Mouse (Mus musculus): Measurements from ENCODE around the gene Pigm. TPM values are rescaled to one million over a fixed set of nuclear protein-coding genes. Genes with fewer than 3 reads are reported as not detected.
A peak's percentile ranks its signal among the peaks of the same experiment; 100 is the strongest.

Gene Pigm
- 4.3 TPM in 2 replicates for polyA plus RNA-seq (2016; fragmentation: Nextera tagmentation; extraction: Ambion mirVana)

DNA sequence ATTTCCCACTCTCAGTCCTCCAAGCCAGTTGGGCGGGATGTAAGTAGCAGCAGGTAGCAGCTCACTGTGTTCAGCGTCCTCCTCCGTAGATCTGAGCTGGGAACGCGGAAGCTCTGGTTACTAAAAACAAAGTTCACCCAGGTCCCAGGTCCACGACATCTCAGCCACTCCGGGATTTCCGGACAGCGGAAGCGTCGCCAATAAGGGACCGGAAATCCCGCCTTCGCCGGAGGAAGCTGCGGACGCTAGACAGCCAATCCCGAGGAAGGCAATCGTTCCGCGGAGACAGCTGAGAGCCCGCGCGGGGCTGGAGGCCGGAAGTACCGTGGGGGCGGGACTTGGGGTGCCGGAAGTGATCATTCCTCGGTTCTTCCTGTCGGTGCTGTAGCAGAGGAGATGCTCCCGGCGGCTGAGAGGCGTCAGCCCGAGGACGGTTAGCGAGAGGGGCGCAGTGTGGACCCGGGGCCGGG is at the start of gene Pigm:
Pigm (plus strand) TSS at position 349 of the 470 bp plus-strand sequence.
- ATAC-seq, result peak; percentile 98
- Histone ChIP-seq H3K27ac (peak within 1 kb of the TSS; percentile 84), H3K36me3 (peaks cover 27% of the 10 kb centered on the region), H3K4me1 (peaks cover 35% of the 10 kb centered on the region), H3K4me2 (peak within 1 kb of the TSS; percentile 96), H3K4me3 (peak within 1 kb of the TSS; percentile 97), H3K9me3 (replicated peaks) (no peaks in the 10 kb centered on the region), H3K27me3 (replicated peaks) (no peaks in the 10 kb centered on the region; the same call in 1 of the 2 replicates), H3K9ac (peak within 1 kb of the TSS; percentile 81)
- WGBS (ENCODE audit: insufficient replicate concordance), result under 1% methylated on average over 39 of the region's 39 CpGs

DNA sequence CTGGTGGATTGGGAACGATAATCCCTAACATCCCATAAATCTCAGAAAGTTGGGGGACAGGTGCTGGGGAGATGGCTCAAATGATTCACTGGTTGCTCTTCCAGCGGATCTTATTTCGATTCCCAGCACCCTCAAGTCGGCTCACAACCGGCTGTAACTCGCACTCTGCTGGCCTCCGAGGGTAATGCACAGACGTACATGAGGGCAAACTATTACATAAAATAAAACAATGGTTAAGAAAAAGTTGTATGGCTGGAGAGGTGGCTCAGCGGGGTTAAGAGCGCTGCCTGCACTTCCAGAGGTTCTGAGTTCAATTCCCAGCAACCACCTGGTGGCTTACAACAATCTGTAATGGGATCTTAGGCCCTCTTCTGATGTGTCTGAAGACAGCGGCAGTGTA is 49.7 kb upstream of the Pigm start:
- H3K9me3 ChIP-seq (replicated peaks), result no peaks in the 10 kb centered on the region
- H3K9ac ChIP-seq, result no peak overlapping the region
- WGBS (ENCODE audit: insufficient replicate concordance), result 37% methylated on average over 11 of the region's 11 CpGs
- no peaks in the 10 kb centered on the region for H3K36me3 ChIP-seq
- peak overlapping the region; percentile 64 for H3K4me2 ChIP-seq
- H3K27me3 ChIP-seq (replicated peaks), result peaks cover 97% of the 10 kb centered on the region
- ATAC-seq, result no peak
- H3K4me3 ChIP-seq, result peak overlapping the region; percentile 43; the same call in 1 of the 2 replicates
- peaks cover 9% of the 10 kb centered on the region for H3K4me1 ChIP-seq
- no peak overlapping the region for H3K27ac ChIP-seq

DNA sequence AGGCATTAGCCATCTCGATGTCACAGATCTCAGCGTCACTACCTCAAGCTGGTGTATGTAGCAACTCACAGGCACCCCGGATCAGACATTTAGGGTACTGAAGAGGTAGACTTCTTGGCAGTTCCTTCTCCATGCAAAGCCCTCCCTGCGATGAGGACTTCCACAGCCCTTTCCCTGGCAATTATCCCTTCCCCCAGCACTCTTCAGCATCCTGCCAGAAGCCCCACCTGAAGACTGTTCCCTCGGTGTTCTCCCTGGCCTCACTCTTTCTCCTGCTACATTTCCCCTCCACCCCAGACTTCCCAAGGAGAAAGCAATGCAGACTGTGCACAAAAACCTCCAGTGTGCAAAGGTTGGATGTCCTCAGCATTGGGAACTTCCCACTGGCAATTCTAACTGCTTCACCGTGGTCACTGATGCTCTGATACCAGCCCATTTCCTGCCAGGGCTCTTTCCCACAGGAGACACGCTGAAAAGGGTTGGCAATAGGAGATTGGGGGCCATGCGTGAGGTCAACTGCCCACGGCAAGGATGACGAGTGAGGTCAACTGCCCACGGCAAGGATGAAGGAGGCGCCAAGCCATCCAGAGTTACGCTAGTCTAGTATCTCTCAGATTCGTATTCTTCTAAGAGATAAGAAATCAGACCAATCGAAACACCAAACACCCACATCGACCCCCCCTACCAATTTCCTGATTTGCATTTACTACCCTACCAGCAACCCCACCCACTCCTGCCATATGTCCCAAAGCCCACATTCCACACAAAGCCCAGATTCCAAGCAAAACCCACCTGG is 48.9 kb upstream of the Pigm start:
- H3K9me3 ChIP-seq (replicated peaks), result no peaks in the 10 kb centered on the region
- H3K36me3 ChIP-seq, result no peaks in the 10 kb centered on the region
- peaks cover 92% of the 10 kb centered on the region for H3K27me3 ChIP-seq (replicated peaks)
- H3K4me1 ChIP-seq, result peaks cover 9% of the 10 kb centered on the region
- no peak for ATAC-seq
- WGBS (ENCODE audit: insufficient replicate concordance), result 58% methylated on average over 16 of the region's 16 CpGs
- H3K9ac ChIP-seq, result no peak overlapping the region
- no peak overlapping the region for H3K4me2 ChIP-seq
- no peak overlapping the region for H3K27ac ChIP-seq
- H3K4me3 ChIP-seq, result no peak overlapping the region

DNA sequence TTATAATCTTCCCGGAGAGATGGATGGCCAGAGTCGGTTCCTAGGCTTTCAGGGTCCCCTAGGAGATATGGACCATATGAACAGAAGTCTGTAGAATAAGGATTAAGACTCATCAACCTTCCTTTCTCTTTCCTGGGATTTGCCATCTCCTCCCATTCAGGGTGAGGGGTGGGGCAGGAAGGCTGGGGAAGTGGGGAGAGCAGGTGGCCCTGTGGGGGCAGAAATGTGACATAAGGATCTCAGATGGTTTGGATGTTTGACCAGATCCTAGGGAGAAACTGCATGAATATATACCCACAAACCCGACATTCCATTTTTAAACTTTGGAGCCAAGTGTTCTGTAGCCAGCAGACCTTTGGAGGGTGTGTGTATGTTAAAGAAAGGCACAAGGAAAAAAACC is 48.3 kb upstream of the Pigm start:
- Histone ChIP-seq H3K9me3 (replicated peaks) (no peaks in the 10 kb centered on the region), H3K4me1 (peaks cover 9% of the 10 kb centered on the region), H3K36me3 (no peaks in the 10 kb centered on the region), H3K4me3 (no peak overlapping the region), H3K27me3 (replicated peaks) (peaks cover 92% of the 10 kb centered on the region), H3K4me2 (no peak overlapping the region), H3K27ac (no peak overlapping the region), H3K9ac (no peak overlapping the region)
- 63% methylated on average over 3 of the region's 3 CpGs for WGBS (ENCODE audit: insufficient replicate concordance)
- ATAC-seq, result no peak

DNA sequence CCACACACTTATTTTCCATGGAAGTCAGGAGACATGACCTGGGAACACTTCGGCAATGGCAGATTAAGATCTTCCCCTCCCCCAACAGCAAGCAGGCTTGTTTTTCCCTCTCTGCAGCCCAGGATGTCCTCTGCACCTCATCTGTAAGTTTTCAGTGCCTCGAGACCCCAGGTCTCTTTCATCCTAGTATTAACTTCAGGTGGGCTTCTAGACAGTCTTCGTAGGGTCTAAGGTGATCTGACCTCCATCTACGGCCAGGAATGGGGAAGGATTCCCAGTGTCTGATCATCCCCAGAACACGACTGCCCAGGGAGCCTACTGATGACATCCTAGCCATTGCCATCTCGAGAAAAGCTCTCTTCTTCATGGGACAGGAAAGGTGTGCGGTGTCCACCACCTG is 47.9 kb upstream of the Pigm start:
- Histone ChIP-seq H3K27ac (no peak overlapping the region), H3K36me3 (no peaks in the 10 kb centered on the region), H3K4me2 (no peak overlapping the region), H3K9me3 (replicated peaks) (no peaks in the 10 kb centered on the region), H3K4me1 (peaks cover 9% of the 10 kb centered on the region), H3K4me3 (no peak overlapping the region), H3K9ac (no peak overlapping the region), H3K27me3 (replicated peaks) (peaks cover 94% of the 10 kb centered on the region)
- ATAC-seq, result no peak
- WGBS (ENCODE audit: insufficient replicate concordance), result 55% methylated on average over 7 of the region's 7 CpGs

DNA sequence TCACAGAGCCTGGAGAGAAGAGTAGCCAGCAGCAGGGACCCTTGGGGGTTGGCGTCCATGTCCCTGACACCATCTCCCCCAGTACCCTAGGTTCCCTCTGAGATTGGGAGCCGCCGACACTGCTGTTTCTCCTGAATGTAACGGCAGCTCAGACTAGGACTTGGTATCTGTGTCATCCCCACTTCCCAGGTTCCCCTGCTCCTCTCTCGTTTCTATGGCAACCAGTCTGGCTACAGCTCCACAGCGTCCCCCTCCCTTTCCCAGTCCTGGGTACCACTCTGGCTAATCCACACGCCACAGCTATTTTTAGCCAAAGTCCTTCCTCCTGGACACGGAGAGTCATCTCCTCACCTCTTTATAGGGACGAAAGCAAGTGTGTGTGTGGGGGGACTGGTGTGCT is 47.2 kb upstream of the Pigm start, which contains the start of gene Kcnj9:
Kcnj9 (minus strand) TSS at position 188 of the 400 bp plus-strand sequence.
- H3K9ac ChIP-seq, result no peak within 1 kb of the TSS
- H3K9me3 ChIP-seq (replicated peaks), result no peaks in the 10 kb centered on the region
- peaks cover 94% of the 10 kb centered on the region for H3K27me3 ChIP-seq (replicated peaks)
- WGBS (ENCODE audit: insufficient replicate concordance), result 29% methylated on average over 9 of the region's 9 CpGs
- H3K27ac ChIP-seq, result no peak within 1 kb of the TSS
- no peak for ATAC-seq
- H3K4me3 ChIP-seq, result no peak within 1 kb of the TSS
- no peak within 1 kb of the TSS for H3K4me2 ChIP-seq
- peaks cover 9% of the 10 kb centered on the region for H3K4me1 ChIP-seq
- no peaks in the 10 kb centered on the region for H3K36me3 ChIP-seq

DNA sequence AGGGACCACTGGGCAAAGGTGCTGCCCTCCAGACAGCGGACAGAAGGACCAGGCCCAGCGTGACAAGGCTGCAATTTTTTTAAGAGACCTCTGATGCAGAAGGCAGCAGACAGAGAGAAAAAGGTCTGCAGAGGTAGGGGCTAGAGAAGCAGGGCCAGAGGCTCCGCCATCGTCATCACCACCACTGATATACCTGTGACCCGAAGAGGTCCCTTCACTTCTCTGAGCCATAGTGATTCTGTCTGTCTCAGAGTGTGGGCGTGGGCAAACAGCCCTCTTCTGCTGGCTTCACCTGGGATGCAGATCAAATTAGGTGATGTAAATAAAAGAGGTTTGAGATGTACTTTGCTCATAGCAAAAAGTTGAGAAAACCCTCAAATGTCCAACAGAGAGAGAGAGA is 46.7 kb upstream of the Pigm start:
- Histone ChIP-seq H3K27me3 (replicated peaks) (peaks cover 94% of the 10 kb centered on the region), H3K4me3 (no peak overlapping the region), H3K4me1 (peaks cover 9% of the 10 kb centered on the region), H3K27ac (no peak overlapping the region), H3K36me3 (no peaks in the 10 kb centered on the region), H3K4me2 (no peak overlapping the region), H3K9me3 (replicated peaks) (no peaks in the 10 kb centered on the region), H3K9ac (no peak overlapping the region)
- 56% methylated on average over 6 of the region's 6 CpGs for WGBS (ENCODE audit: insufficient replicate concordance)
- no peak for ATAC-seq

DNA sequence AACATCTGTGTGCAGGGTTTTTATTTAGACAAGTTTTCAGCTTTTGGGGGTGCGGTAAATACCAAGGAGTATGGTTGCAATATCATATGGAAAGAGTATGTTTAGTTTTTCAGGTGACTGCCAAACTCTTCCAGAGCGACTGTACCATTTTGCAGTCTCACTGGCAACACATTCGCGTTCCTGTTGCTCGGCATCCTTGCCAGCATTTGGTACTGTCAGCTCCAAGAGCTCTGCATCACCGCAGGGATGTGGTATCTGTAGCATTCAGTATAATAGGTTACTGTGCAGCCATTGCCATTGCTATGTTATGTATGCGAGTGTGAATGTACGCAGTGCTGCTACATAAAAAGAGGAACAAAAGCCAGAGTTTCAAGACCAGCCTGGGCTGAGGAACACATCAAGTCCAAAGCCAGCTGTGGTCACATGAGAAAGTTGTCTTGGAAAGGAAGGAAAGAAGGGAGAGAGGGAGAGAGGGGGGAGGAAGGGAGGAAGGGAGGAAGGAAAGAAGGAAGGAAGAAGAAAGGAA is 44.9 kb upstream of the Pigm start:
- Histone ChIP-seq H3K9ac (no peak overlapping the region), H3K36me3 (no peaks in the 10 kb centered on the region), H3K9me3 (replicated peaks) (no peaks in the 10 kb centered on the region), H3K27me3 (replicated peaks) (peaks cover 94% of the 10 kb centered on the region), H3K4me3 (no peak overlapping the region), H3K27ac (no peak overlapping the region), H3K4me2 (no peak overlapping the region), H3K4me1 (0 out of 2 replicates have a peak, but pooled peaks cover under 1% of the 10 kb centered on the region)
- 49% methylated on average over 8 of the region's 8 CpGs for WGBS (ENCODE audit: insufficient replicate concordance)
- no peak for ATAC-seq

DNA sequence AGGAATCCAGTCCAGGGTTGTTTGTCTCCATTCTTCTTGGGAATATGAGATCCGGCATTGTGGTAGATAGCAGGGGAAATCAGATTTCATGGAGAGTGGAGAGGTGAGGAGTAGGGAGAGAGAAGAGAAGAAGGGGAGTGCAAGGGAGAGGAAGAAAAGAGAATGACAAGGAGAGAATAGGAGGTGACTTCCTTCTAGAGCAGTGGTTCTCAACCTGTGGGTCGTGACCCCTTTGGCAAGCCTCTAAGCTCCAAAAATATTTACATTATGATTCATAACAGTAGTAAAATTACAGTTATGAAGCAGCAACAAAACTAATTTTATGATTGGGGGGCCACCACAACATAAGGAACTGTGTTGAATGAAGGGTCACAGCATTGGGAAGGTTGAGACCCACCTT is 43.4 kb upstream of the Pigm start:
- Histone ChIP-seq H3K4me2 (no peak overlapping the region), H3K4me1 (no peaks in the 10 kb centered on the region), H3K27ac (no peak overlapping the region), H3K36me3 (no peaks in the 10 kb centered on the region), H3K9me3 (replicated peaks) (no peaks in the 10 kb centered on the region), H3K4me3 (no peak overlapping the region), H3K9ac (no peak overlapping the region), H3K27me3 (replicated peaks) (peaks cover 91% of the 10 kb centered on the region)
- ATAC-seq, result no peak
- WGBS (ENCODE audit: insufficient replicate concordance), result 53% methylated on average over 2 of the region's 2 CpGs

DNA sequence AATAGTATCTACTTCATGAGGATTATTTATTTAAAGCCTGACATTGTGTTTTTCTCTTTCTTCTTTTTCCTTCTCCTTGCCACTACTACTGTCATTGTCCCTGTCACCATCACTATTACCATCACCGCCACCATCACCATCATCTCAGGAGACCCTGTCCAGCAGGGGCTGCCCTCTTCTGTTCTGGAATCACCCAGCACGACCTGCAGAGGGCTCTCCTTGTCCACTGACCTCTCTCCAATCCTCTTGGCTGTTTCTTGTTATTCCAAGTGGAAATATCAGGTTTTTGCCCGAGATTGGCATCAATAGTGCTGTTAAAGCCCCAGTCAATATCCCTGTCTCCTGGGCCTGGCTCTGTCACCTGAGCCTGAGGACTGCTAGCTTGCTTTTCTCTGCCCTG is 42.8 kb upstream of the Pigm start:
- Histone ChIP-seq H3K4me2 (no peak overlapping the region), H3K27ac (no peak overlapping the region), H3K4me1 (no peaks in the 10 kb centered on the region), H3K36me3 (no peaks in the 10 kb centered on the region), H3K9ac (no peak overlapping the region), H3K9me3 (replicated peaks) (no peaks in the 10 kb centered on the region), H3K4me3 (no peak overlapping the region), H3K27me3 (replicated peaks) (peaks cover 91% of the 10 kb centered on the region)
- no peak for ATAC-seq
- WGBS (ENCODE audit: insufficient replicate concordance), result 22% methylated on average over 3 of the region's 3 CpGs

DNA sequence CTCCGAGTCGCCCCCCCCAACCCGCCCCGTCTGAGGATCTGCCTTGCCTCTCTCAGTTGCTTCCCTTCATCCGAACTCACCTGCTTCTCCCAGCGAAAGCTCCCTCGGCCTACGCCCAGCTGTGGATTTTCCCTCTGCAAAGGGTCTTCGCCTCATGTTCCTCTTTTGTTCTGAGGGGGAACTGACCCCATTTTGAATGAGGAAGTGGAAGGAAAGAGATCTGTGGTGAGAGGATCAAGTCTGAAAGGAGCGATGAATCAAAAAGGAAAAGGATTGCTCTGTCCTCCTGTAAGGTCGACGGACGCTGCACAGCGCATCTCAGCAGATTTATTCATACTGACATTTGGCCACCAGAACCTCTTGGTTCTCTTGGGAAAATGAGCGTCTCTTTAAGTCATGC is 40.5 kb upstream of the Pigm start:
- H3K9ac ChIP-seq, result no peak overlapping the region
- no peak overlapping the region for H3K27ac ChIP-seq
- no peak for ATAC-seq
- H3K4me2 ChIP-seq, result no peak overlapping the region
- peaks cover 89% of the 10 kb centered on the region for H3K27me3 ChIP-seq (replicated peaks)
- H3K36me3 ChIP-seq, result no peaks in the 10 kb centered on the region
- 41% methylated on average over 15 of the region's 15 CpGs for WGBS (ENCODE audit: insufficient replicate concordance)
- peaks cover 6% of the 10 kb centered on the region for H3K4me1 ChIP-seq
- no peaks in the 10 kb centered on the region for H3K9me3 ChIP-seq (replicated peaks)
- H3K4me3 ChIP-seq, result no peak overlapping the region

DNA sequence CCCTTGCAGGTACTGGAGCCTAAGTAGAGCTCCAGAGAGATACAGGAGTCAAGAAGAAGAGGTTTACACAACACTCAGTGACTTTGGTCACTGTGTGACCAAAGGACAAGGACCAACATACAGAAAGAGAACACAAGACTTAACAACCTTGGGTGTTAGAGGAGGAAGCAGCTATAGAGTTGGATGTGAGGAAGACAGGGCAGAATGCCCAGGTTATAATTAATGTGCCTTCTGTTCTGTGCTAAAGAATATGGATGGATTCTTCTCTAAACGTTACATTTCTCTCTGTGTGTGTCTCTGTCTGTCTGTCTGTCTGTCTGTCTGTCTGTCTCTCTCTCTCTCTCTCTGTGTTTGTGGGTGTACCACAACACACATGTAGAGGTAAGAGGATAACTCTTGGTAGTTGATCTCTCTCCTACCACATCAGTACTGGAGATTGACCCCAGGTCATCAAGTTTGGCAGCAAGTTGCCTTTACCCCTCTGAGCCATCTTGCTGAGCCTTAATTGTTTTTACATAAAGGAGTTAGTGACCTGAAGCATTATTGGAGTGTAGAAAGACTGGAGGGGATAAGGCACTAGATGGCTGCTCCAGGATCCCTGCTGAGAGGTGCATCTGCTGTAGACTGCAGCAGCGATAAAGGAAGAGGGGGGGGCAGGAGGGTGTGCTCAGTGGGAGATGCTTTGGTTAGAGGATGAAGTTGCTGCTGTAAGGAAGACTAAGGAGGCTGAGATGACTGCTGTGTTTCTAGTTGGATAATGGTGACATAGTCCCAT is 38.7 kb upstream of the Pigm start:
- peaks cover 95% of the 10 kb centered on the region for H3K27me3 ChIP-seq (replicated peaks)

More for the DNA sequence above, 38.7 kb upstream of the Pigm start:
- no peak overlapping the region for H3K4me3 ChIP-seq
- ATAC-seq, result no peak
- no peak overlapping the region for H3K9ac ChIP-seq
- H3K9me3 ChIP-seq (replicated peaks), result no peaks in the 10 kb centered on the region
- WGBS (ENCODE audit: insufficient replicate concordance), result 36% methylated on average over 2 of the region's 2 CpGs
- H3K36me3 ChIP-seq, result no peaks in the 10 kb centered on the region
- peaks cover 14% of the 10 kb centered on the region for H3K4me1 ChIP-seq
- H3K27ac ChIP-seq, result no peak overlapping the region
- no peak overlapping the region for H3K4me2 ChIP-seq

All from liver, embryonic 12.5 days (tissue).